Mouse (Mus musculus) right cerebral cortex, adult 2 months (tissue): ENCODE results near the gene Noxa1.

Source experiments
- DNase-seq, 2 experiments: peaks; one replicate each; pipeline ENCODE4 v3.0.0; 2021 to 2022; ENCODE audit warnings: low spot score in 2 of 2

The Noxa1 gene

DNA sequence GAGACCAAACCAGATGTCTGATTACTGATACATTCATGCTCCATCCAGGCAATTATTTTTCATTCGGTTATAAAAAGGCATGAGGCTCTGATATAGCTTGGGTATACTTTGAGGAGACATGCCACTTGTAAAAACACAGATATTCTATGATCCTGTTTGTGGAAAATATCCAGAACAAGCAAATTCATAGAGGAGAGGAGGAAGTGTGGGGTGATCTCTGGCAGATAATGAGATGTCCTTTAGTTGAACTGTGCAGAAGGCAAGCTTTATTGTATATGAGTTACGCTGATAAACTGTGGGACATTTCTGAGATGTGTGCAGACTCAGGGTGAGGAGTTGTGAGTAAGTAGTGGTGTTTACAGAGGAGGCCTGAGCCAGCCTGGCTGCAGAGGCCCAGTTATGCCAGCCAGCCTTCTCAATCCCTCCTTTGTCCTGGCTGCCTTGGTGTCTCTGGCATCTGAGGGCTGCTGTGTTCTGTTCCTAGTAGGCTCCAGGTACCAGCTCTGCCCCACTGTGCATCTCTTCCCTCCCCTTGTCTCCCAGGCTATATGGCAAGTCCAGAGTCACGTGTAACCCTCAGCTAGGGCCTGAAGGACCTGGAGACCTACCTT is 3.2 kb upstream of the Noxa1 start:
- no peak for DNase-seq

GRCm38 (mm10) chr2:25094785-25095108 is 202 bp downstream of the Noxa1 start:
- DNase-seq, result no peak

GRCm38 (mm10) chr2:25088636-25089035 is 6.3 kb downstream of the Noxa1 start:
- no peak for DNase-seq

GRCm38 (mm10) chr2:25087842-25088241 is 7.1 kb downstream of the Noxa1 start:
- no peak for DNase-seq

- no peak for DNase-seq
Measured at GRCm38 (mm10) chr2:25085571-25085970, 9.4 kb downstream of the Noxa1 start.

DNA sequence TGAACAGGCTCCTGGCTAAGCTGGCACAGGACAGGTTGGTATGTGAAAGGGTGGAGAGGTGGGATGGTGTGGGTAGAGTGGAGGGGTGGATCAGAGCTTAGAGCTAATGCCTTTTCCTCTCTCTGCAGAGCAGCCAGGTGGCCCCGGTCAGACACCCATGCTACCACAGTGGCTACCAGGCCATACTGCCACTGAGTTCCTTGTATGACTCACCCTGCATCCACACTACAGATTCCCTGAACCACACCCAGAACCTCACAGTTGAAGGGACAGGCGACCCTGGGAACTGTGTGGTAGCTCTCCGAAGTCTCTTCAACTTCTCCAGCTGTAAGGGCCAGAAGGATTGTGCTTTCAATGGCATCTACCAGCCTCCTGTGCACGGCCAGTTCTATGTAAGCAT is 11.3 kb downstream of the Noxa1 start:
- no peak for DNase-seq

GRCm38 (mm10) chr2:25080076-25080475 is 14.9 kb downstream of the Noxa1 start, which contains the start of gene Entpd8:
Gene Entpd8 (plus strand): TSS chr2:25080304.
- no peak for DNase-seq

DNA sequence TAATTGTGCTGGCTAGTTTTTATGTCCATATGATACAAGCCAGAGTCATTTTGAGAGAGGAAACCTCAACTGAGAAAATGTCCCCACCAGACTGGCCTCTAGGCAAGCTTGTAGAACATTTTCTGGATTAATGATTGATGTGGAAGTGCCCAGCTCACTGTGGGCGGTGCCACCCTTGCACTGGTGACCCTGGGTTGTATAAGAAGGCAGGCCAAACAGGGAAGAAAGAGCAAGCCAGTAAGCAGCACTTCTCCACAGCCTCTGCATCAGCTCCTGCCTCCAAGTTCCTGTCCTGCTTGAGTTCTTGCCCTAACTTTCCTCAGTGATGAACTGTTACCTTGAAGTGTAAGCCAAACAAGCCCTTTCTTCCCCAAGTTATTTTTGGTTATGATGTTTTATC is 16.0 kb downstream of the Noxa1 start:
- DNase-seq, result no peak

DNA sequence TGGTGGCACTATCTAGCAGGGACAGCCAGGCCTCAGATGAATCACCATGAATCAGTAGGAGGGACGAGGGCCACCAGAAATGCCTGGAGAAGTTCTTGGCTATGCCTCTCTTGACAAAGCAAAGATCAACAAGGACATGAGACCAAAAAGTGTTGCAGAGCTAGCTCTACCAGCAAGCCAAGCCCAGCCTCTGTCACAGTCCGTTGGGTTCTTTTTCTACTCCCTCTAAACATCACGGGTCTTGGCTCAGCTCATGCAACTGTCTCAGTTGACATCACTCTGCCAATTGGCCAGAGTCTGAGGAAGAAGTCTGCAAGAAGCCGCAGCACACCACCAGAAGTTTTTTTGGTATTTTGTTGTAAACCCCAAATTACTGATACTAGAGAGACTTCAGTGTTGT is 19.4 kb downstream of the Noxa1 start:
- DNase-seq, result no peak

DNA sequence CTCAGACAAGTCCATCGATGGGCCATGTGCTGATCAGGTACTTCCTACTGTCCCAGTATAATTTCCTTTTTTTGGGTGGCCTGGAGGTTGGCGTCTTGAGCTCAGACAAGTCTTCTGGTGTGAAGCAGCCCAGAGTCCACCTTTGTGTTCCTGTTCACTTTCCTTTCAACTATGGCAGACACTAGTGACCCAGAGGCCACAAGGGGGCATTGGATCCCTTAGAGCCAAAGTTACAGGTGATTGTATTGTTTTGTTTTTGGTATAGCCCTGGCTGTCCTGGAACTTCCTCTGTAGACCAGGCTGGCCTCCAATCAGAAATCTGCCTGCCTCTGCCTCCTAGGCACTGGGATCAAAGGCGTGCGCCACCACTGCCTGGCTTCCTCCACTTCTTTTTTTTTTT is 22.6 kb downstream of the Noxa1 start:
- DNase-seq, result no peak

DNA sequence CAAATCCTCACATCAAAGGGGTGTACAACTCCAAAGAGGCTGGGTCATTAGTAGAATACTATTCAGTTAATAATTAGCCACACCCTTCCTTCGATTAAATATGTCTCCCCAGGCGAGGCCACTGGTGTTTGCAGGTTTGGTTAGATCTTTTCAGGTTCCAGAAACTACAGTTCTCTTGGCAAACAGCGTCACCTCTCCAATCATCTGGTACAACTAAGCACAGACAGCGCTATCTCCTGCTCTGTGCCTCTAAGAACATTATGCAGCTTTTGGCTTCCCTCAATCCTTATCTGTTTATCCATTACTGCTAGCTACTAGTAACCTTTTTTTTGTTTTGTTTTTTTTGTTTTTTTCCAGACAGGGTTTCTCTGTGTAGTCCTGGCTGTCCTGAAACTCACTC is 25.4 kb downstream of the Noxa1 start:
- DNase-seq, result no peak

- DNase-seq, result no peak
Measured at GRCm38 (mm10) chr2:25066552-25066951, 28.4 kb downstream of the Noxa1 start.

GRCm38 (mm10) chr2:25065537-25065936 is 29.4 kb downstream of the Noxa1 start:
- DNase-seq, result no peak

GRCm38 (mm10) chr2:25064285-25064684 is 30.7 kb downstream of the Noxa1 start:
- no peak for DNase-seq

DNA sequence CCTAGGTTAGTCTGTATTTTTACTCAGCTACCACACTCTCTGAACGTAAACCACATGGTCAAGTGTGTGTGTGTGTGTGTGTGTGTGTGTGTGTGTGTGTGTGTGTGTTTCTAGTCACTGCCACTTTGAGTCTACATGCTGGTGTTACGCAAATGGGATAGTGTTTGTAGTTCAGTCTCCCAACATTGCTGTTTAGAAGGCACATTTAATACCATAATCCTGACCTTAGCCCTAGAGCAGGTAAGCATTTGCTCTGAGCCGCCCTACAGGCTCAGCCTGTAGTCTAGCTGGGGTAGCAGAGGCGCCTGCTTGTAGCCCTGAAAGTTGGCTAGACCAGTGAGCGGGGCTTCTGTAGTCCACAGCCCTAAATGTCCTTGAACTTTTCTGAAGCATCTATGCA is 31.4 kb downstream of the Noxa1 start:
- DNase-seq, result no peak

DNA sequence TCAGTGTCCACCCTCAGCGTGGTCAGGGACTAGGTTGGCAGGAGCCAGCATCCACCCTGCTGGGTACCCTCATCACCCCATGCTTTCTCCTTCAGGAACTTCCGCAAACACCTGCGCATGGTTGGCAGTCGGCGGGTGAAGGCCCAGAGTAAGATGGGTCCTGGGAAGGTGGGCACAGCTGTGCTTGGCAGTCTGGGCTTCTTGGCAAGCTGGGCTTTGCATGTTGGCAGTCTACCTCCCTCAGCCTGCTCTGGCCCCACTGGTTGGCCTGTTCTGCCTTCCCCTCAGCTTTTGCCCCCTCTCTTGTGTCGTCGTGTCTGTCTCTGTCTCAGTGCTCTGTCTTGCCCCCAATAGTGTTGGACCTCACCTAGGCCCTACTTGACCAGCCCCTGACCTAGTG is 36.0 kb downstream of the Noxa1 start:
- DNase-seq, result no peak

DNA sequence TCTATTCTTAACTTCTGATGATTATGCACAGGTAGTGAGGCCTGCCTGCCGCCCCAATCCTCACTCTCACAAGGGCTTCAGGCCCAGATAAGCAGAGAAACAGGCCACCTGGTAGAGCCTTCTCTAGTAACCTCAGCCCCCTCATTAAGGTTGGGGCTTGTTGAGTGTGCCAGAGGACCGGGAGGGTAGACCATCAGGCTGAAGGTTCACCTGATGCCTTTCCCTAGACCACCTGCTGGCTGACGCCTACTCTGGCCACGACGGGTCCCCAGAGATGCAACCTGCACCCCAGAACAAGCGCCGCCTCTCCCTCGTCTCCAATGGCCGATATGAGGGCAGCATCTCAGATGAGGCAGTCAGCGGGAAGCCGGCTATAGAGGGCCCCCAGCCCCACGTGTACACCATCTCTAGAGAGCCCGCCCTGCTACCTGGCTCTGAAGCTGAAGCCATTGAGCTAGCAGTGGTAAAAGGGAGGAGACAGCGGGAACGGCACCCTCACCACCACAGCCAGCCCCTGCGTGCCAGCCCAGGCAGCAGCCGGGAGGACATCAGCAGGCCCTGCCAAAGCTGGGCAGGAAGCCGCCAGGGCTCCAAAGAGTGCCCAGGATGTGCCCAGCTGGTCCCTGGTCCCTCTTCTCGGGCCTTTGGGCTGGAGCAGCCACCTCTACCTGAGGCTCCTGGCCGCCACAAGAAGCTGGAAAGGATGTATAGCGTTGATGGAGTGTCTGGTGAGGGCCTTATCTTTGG is 39.4 kb downstream of the Noxa1 start:
- DNase-seq, result no peak

- DNase-seq, result peak; percentile 68 to 72
Measured at GRCm38 (mm10) chr2:25055068-25055405, 39.9 kb downstream of the Noxa1 start.

DNA sequence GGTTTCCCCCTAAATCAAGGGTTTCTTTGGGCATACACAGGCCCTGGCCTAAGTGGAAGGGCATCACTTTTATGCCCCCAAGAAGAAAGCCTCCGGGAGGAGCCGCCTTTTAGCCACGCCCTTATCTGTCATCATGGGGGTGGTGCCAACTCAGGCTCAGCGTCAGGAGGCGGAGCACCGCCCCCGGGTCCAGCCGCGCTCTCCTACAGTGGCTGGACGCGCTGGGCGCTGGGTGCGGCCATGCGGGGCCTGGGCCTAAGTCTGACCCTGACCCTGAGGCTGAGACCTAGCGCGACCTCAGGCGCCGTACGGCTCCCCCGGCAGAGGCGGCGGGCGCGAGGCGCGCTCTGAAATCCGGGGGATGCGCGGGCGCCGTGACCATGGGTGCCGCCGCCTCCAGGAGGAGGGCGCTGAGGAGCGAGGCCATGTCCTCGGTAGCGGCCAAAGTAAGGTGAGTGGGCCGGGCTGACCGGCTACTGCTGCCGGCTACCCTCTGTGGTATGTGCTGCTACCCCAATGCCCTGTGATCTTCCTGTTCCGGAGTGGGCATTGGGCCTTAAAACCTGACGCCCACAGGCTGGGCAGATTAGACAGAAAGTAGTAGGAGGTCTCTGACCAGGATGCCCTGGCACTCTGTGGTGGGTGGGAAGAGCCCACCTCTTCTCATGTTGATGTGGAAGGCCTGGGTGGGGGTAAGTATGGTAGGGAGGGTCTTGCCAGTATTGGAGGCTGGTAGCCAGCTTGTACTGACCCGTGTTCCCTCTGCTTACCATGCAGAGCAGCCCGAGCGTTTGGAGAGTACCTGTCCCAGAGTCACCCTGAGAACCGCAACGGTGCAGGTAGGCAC is 40.5 kb downstream of the Noxa1 start, which contains the start of gene Nsmf:
TSS of gene Nsmf (plus strand) at position 135 of the 847 bp plus-strand sequence.
- peak; percentile 83 to 92 for DNase-seq

DNA sequence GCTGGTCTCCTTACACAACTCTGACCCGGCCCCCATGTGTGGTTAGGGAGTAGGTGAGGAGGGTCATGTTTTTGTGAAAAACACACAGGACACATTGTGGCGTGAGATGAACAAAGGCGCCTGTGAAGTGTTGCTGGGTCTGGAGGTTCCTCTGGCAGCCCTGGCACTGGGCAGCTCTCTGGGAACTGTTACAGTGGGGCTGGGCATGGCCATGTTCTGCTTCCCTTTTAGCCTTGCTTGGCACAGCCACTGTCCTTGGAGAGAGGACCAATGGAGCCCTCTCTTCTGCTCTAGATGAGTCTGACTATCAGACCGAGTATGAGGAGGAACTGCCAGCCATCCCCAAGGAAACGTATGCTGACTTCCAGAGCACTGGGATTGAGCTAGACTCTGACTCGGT is 41.8 kb downstream of the Noxa1 start:
- DNase-seq, result no peak

DNA sequence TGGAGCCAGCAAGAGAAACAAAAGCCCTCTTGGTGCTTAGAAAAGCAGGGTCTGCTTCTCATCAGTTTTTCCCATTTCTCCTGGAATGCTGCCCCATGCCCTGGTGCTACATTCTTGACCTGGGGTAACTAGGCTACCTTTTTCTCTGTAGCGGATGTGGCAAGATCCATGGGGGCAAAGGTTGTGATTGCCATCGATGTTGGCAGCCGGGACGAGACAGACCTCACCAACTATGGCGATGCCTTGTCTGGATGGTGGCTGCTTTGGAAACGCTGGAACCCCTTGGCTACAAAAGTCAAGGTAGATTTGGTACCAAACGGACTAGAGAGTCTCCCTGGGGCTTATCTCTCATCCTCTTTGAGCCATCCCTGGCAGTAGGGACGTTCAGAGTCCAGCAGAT is 43.5 kb downstream of the Noxa1 start:
- no peak for DNase-seq

GRCm38 (mm10) chr2:25050921-25051320 is 44.0 kb downstream of the Noxa1 start:
- peak; percentile 39 to 64 for DNase-seq

DNA sequence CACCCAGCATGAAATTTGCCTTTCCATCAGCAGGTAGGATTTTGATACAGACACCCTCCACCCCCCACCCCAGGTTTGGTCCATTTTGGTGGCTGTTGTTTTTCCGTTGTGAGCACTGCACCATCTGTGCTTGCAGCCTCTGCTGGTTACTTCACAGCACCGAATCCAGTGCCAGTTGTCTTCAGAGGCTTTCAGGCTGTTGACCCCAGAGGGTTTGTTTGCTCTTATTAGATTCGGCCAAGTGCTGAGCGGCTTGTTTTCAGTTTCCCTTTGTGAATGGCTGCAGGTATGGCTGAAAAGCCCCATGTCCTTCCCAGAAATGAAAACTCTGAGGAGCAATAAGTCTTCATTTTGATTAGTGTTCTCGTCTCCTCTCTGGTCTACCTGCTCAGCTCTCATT is 54.9 kb downstream of the Noxa1 start:
- no peak for DNase-seq
